Mouse (Mus musculus) lung, postnatal 25 days (tissue): Measurements from ENCODE around the gene Parva.
A peak's percentile ranks its signal among the peaks of the same experiment; 100 is the strongest.

Source experiments
- DNase-seq: peaks from one replicate; pipeline ENCODE4 v3.0.0; 2022; ENCODE audit warnings: low spot score

Parva gene

DNA sequence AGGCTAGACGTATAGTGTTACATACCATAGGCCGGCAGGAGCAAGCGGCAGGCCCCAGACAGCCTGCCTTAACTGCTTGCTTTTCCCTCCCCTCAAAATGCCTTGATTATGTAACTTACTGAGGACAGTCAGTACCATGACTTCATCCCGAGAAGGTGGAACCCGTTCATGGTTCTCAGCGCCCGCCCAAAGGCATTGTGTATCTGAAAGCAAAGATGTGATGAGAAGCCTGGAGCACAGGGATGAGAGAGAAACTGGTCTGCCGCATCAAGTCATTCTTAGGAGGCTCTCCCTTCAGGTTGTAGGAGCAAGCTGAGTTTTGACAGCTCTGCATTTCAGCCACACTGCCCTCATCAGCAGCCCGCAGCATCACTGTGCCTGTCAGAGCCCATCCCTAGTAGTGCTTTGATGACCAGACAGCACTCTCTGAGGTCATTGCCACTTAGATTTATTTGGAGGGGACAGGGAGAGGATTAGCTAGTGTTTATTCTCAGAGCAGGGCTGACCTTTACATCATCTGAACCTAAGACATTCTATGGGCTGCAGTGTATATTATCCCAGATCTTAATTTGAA is 45.5 kb downstream of the Parva start:
- no peak for DNase-seq

DNA sequence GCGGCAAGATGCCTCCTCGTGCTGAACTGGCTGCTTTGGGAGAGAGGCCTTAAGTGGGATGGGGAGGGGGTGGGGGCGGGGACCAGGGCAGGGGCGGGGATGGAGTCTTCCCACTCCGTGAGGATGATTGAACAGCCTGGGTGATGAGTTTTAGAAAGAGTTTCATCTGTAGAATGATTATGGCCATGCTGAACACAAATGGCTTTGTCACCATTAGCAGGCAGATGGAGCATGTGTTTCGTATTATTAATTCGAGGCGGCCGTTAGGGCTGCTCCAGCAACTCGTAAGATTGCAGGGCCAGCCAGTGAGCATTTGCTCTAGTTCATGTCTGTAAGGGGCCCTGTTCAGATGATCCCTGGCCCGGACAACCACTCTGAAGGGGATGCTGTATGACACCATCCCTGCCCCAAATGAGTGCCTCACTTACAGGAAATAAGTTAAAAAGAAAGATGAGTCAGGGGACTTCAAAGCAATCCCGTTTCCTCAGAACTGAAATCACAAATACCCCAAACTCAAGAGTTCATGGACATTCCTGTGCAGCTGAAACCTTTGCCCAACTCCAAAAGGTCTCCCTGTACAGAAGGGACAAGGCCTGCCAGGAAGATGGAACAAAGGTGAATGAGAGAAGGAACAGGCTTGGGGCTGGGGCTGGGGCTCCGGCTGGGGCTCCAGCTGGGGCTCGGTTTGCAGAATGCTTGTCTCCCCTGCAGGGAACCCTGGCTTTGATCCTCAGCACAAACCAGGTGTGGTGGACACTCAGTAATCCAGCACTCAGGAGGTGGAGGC is 46.5 kb downstream of the Parva start:
- DNase-seq, result no peak

DNA sequence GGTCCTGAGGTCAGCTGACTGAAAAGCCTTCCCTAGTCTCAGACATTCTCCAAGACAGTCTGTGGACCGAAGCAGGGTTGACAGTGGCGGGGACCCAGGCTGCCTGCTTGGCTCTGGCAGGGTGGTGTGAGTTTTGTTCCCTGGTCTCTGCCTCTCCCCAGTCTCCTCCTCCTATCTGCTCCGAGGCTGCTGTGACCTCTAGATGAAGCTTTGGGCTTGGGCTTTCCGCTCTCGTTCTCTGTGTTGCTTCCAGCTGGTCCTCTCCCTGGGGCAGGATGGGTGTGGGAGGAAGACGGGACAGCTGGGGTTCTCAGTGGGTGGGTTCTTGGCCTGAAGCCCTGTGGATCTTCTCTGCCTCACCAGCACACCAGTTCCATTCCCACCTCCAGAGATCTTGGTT is 51.8 kb downstream of the Parva start:
- peak; percentile 61 for DNase-seq

DNA sequence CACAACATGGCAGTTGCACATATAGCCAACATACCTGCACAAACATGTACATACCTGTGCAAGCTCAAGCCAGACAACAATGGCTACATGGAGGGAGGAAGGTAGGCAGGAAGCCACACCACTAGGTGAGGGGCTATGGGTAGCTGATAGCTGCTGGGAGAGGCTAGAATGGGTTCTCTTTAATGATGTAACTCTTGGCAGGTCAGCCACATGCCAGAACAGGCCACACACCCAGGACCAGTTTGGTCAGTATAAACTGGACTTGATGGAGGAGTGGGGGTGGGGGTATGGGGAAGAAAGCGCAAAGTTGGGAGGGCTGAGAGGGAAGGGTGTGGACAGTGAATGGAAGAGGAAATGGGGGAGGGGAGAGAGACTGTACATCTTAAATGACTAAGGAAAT is 53.7 kb downstream of the Parva start:
- DNase-seq, result peak; percentile 50

DNA sequence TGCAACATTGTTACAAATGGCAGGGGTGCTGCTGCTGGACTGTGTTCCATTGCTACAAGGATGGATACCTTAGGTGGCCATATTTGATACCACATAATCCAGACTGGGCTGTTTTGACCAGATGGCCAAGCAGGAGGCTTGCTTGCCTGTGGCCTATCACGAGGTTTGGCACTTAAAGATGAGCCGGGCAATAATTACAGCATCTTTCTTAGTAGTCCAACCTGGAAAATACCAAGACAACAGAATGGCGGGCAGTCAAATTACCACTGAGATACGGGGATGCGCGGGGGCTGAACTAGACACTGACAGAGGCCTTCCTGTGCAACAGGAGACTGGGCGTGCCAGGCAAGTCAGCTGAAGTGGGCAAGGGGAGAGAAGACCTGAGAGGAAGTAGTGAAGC is 55.3 kb downstream of the Parva start:
- no peak for DNase-seq

DNA sequence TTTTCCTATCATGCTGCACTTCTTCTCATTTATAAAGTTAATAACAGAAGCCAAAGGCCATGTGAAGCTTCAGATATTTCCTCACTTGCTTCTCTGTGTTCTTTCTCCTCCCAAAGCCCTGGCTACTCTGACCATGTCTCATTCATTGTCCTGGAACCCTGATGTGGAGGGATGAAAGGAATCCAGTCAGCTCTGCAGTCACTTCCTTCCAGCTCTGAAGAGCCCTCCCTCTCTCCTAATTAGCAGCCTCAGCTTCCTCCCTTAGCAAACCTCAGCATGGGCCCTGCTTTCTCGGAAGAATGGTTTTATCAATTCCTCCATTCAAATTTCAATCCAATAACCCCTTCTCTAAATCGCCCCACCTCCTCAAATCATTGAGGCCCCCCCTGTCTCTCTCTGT is 56.1 kb downstream of the Parva start:
- DNase-seq, result no peak

DNA sequence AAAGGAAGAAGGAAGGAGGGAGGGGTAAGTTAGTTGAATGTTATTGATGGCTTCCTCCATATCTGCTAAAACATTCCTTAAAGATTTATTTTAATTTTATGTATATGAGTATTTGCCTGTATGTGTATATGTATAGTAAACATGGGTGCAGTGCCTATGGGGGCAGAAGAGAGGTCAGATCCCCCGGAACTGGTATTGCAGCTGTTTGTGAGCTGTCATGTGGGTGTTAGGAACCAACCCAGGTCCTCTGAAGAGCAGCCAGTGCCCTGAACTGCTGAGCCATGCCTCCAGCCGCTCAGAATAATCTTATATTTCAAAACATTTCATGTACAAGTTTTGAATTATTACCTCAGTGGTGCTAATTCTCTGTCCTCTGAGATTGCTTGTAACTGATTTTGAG is 63.5 kb downstream of the Parva start:
- DNase-seq, result no peak

DNA sequence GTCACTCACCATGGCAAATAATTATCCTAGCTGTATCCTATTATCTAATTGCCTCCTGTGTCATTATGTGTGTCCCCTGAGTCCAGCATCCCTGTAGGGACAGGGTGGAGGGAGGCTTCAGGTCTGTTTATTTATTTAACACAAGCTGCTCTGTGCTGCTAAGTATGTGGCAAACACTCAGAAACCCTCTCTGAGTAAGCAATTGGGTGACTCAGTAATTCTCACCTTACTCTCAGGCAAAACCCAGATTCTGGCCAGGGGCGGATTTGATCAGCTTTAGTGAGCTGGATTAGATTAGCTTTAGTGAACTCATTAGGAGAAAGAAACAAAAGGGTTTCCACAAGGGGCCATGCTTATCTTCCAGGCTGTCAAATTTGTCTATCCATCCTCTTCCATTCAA is 64.4 kb downstream of the Parva start:
- DNase-seq, result peak; percentile 70

DNA sequence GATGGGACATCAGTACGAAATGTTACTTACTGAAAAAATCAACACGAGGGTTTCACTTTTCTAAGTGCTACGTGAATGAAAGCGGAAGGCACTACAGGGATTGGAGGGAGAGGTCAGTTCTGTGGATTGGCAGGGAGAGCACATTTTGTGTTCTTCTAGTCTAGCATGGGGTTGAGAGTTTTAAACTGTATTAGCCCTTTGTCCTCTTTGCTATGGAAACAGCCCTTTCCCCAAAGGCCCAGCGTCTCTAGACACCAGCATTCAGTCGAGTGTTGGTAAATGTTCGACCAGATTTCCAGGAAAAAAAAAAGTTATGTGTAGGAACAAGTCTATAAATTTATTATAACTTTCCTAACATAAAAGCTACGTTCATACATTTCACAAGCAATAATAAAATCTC is 68.6 kb downstream of the Parva start:
- DNase-seq, result no peak

DNA sequence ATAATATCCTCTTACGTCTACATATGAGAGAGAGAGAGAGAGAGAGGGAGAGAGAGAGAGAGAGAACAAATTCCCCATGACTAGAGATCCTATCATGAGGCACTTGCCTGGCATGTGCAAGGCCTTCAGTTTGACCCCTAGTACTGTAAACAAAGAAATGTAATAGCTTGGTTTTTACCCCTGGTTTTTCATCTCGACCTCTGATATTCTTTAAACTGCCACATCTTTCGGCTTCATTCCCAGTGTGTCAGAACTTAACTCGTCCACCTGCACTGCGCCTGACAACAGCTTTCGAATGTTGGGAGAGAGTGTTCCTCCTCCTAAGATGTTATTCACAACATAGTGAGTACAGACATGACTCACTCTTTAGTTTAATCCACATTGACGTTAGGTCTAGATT is 69.6 kb downstream of the Parva start:
- no peak for DNase-seq

DNA sequence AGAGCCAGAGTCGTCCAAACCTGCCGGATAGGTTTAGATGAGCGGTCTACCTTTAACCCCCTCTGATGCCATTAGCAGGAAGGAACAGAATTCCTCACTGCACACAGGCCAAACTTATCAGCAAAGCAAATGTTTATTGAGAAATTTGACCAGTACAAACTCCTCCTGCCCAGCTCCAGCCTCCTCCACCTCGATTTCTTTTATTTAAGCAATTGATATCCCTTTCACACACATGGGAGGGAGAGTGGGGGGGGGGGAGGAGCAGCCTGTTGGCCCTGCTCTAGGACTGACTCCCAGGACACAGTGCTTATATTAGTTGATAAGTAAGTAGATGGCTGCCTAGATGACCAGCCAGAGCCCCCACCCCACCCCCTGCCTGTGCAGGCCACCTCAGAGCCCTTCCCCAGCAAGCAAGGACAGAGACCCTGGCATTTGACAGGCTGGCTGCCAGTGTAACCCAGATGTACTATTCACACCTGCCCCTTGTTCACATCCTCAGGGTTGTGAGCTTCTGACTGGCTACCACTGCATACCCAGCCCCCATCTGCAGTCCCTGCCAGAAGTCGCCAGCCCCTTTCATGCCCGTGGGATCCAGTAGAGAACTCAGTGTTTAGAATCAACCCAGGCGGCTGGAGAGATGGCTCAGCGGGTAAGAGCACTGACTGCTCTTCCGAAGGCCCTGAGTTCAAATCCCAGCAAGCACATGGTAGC is 71.4 kb downstream of the Parva start:
- no peak for DNase-seq

DNA sequence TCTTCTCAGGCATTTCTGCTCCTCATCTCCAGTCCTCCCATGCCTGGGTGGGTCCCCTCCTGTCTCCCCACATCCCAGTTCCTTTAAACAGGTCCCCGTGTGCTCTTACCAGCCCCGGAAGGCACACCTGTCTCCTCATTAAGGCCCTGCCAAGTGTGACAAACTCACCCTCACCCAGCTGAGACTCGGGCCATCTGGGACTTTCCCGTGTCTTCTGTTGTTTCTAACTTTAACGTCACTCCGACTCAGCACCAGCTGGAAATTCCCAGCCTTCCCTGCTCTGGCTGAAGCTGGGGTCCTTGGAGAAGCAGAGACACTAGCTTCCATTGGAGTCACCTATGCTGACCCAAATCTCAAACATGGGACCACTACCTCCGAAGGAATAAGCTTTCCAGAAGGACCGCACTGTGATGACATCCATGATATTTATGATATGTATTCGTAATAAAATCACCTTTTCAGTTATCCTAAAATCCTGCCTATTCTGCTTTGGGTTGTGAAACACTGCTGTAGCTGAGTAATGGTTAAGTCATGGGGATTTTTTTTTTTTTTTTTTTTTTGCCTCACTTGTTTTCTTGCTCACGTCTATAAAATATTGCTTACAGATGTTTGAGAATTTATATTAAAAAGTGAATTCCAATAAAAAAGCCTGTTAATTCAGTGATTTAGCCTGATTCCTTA is 72.3 kb downstream of the Parva start:
- no peak for DNase-seq

DNA sequence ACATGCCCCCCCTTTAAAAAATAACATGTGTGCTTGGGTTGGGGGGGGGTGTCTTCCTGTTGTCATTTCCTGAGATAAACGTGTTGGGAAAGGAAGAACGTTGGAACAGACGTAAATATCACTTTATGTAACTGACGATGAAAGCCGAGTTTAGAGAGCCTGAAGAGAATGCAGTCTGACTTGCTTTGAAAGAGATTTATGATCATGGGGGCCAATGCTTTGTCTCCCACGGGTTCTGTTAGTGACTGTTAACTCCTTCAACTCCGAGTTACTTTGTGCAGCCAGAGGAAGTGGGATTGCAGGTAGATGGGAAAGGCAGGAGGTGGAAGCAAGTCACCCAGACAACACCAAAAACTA is 72.8 kb downstream of the Parva start:
- DNase-seq, result no peak

DNA sequence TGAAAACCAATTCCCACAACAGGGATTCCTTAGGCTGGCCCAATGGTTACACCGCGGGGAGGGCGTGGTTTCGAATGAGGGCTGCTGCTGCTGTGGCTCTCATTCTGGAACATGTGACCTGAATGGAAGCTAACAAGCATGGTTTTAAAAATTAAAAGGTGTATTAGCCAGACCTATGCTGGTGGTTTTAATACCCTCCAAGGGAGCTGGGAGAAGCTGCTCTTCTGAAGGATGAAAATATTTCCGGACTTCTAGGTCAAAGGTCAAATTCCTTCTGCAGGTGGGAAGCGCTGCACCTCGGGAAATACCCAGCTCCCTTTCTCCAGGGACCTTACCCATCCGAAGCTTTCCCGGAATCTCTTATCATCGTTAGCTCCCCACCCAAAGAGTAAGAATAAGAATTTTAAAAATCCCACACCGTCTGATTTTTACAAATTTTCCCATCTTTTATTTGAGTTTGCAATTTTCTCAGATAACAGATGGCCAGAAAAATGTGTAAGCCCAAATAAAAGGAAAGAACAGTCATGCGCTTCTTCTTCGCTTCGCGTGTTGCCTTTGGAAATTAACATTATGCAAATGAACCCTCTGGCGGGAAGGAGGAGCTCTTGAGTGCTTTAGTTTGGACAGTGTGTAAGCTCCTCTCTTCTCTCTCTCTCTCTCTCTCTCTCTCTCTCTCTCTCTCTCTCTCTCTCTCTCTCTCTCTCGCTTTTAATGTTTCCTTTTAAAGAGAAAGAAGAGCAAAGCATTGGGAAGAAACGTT is 74.9 kb downstream of the Parva start:
- DNase-seq, result no peak

DNA sequence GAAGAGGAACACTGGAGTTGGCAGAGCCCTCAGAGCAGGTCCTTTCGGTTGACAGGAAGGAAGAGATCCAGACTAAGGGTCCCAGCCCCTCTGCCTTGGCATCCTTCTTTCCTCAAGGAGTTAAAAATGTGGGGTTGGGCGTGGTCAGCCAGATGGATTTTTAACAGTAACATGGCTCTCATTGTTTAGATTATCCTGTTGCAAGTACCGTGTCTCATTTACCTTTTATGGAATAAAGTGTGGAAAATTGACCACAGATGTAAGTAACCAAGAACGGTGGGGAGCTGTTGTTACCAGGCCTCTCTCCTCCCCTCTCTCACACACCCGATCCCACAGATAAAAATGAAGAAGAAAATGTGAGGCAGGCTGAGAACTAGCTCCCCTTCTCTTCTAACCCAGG is 75.5 kb downstream of the Parva start:
- DNase-seq, result no peak

DNA sequence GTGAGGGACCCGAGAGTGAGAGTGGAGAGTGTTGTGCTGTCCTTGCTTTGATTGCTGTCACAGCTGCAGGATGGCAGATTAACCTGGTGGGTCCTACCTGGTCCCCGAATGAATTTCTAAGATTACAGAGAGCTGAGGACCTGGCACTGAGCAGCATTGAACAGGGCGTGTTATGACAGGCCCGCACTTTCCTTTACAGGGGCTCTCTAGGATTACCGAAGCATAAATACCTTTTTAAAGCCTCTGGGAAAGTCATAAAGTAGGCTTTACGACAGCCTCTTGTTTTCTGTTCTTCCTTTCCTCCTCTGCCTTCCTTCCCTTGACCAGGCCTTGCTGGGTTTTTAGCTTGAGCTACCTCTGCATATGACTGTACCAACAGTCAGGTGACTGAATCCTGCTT is 76.1 kb downstream of the Parva start:
- no peak for DNase-seq

DNA sequence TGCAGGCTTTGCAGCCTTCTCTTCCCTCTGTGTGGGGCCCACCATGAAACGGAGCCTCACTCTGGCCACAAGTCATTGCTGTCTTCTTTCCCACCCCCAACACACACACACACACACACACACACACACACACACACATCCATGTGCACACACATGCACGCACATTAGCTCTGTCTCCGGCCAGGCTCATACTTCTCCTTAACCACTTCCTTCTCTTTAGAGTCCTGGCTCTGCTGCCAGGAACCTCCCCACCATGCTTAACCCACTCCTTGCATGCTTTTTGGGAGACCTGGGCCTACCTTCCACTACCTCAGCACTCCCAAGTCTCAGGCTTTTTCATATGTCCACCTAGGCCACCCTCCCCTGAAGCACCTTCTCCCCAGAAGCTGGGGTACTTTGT is 76.6 kb downstream of the Parva start:
- DNase-seq, result no peak

DNA sequence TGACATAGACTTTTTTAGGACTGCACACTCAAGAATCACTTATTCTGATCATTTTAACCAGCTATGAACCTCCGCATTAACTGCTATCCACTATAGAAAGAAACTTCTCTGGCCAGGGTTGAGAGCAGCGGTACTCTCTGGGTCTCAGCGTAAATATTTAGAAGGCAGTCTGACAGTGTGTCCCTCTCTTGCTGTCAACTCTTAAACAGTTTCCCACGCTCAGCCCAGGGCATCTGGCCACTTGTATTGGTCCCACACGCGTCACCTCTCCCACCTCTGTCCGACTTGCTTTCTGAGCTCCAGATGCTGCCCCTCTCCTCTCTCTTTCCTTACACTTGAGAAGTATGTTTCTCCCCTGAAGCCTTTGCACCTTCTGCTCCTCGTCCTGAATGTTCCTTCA is 81.8 kb downstream of the Parva start:
- no peak for DNase-seq

DNA sequence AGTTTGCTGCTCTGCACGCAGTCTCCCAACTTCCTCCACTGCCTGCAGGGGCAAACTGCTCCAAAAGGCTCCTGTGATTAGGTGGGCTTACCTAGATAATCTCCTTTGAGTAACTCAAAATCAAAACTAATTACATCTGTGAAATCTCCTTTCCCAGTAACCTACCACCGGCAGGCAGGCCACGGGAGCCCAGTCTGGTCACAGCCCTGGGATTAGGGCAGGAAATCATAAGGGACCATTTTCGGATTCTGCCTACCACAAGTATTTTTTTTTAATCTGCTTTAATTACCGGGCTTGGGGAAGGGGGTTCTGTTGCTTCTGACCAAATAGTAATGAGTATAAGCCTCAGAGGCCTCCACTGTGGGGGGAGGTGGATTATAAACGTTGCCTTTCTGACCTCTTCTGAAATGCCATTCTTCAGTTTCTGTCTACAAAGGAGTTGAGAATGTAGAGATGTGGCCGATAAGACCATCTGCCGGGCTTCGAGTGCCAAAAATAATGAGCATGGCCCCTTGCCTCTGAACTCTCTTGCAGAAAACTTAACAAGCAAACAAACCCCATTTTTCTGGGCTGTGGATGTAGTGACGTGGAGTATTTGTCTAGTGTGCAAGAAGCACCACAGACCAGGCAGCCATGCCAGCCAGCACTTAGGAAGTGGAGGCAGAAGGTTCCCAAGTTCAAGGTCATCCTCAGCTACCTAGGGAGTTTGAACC is 83.2 kb downstream of the Parva start:
- no peak for DNase-seq

DNA sequence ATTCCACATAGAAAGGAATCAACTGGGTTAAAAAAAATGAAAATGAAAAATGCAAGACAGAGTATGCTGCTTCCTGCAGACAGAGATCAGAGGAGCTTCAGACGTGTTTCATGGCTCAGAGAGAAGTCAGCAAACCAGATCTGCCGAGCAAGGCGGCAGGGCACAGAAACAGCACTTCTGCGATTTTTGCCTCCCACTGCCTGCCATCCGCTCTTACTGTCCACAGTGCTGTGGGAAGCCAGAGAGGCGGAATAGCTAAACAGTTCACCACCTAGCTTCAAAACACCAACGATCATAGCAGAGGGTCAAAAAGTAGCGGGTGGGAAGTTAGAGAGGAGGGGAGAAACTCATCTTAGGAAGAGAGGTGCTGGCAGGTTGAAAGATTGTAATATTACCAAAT is 84.0 kb downstream of the Parva start:
- DNase-seq, result no peak

DNA sequence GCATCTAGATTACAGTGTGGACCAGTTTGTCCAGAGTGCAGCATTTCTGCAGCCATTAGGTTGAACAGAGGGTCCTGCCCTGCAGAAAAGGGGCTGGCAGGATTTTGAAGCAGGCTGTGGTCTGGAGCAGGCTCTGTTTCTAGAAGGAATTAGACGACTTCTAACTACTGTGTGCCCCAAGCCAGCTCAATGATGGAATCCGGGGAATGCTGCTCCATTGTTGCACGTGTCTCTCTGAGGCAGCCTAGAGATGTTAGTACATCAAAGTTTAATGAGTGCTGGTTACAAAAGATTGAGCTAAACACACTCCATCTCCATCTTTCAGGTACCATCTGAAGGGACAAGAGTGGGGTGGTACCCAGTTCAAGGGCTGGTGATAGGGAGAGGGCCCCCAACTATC is 85.0 kb downstream of the Parva start:
- DNase-seq, result no peak

DNA sequence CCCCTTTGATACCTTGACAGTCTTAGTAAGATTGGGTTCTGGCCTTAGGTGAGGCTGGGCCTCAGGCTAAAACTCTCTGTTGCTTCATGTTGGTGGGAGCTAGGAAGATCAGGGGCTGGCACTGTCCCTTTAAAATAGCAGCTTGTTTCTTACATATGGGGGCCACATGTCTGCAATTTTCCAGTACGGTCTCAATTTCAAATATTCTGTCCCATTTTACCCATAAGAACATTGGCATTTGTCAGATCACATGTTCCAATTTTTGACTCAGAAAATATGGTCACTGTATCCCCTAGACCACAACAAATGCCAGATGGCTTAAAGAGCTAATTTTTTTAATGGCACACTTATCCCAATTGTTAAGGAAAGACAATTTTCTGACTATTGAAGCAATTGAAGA is 85.6 kb downstream of the Parva start:
- no peak for DNase-seq
